ENCODE assay signal across 8 mouse cellular contexts in the genomic region with DNA sequence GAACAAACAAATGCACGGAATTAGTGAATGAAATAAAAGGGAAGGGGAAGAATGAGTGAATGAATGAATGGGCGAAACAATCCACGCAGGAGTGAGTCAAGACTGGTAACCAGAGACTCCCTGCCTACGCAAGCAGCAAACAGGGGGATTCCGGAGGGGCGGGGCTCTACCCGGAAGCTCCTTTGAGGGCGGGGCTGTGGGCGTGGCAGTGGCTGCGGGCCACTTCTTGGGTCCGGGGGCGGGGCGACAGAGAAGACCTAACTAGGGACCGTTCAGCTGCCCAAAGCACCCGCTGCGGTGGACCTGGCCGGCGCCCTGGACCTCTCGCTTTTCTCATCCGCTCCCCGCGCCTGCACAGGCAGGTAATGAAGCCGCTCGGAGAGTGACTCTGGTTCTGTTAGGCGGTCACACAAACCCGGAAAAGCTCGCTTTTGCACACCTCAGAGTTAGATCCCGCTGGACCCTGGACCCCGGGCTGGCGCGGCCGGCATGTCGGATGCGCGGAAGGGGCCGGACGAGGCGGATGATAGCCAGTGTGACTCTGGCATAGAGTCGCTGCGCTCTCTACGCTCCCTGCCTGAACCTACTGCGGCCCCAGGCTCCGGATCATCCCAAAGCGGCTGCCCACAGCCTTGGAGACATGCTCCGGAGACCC. TPM values are rescaled to one million over a fixed set of nuclear protein-coding genes. Genes with fewer than 3 reads are reported as not detected.
A peak's percentile ranks its signal among the peaks of the same experiment; 100 is the strongest.
DNase-seq lines count a peak whose midpoint lies in the region; ATAC-seq and TF ChIP-seq lines count a peak whose summit lies in the region.

Nfkbie (plus strand) TSS at position 252 of the 655 bp plus-strand sequence.

- H3K27me3 ChIP-seq in hindbrain, embryonic 16.5 days (replicated peaks; ENCODE audit: control insufficient read depth, insufficient read depth, low read length): peaks cover 2% of the 10 kb centered on the region
- H3K27me3 ChIP-seq in megakaryocyte, embryonic 14.5 days (replicated peaks): peaks cover 35% of the 10 kb centered on the region

- H3K4me3 ChIP-seq in hindbrain, embryonic 16.5 days (ENCODE audit: low read length): peak within 1 kb of the TSS; percentile 74
- peak within 1 kb of the TSS; percentile 71 for H3K4me3 ChIP-seq in left cerebral cortex, adult 2 months
- peak within 1 kb of the TSS; percentile 96 for H3K4me3 ChIP-seq in megakaryocyte, embryonic 14.5 days (replicated peaks)

- H3K9me3 ChIP-seq in hindbrain, embryonic 16.5 days (ENCODE audit: control insufficient read depth, low read length): no peaks in the 10 kb centered on the region
- H3K9me3 ChIP-seq in megakaryocyte, embryonic 14.5 days: no peaks in the 10 kb centered on the region

- DNase-seq in T-cell, adult 2 months (ENCODE audit: low spot score): peak; percentile 98
- peak; percentile 82 to 92 for DNase-seq in cerebellum, postnatal 4 days (ENCODE audit: low spot score in 2 of 2)
- peak; percentile 95 for DNase-seq in gastrocnemius, adult 18-20 months (ENCODE audit: low spot score)
- peak; percentile 88 to 91 for DNase-seq in left cerebral cortex, adult 2 months (ENCODE audit: extremely low spot score in 1 of 2, low spot score in 2 of 2)
- DNase-seq in right cerebral cortex, adult 2 months (ENCODE audit: low spot score in 2 of 2): peak; percentile 88 to 93
- peak; percentile 96 for DNase-seq in urinary bladder, postnatal 14 days (ENCODE audit: low spot score)

- intact Hi-C loops in left cerebral cortex, adult 2 months (cut with DNase I): no loop called here

- H3K9ac ChIP-seq in hindbrain, embryonic 16.5 days (ENCODE audit: low read depth, low read length): peak within 1 kb of the TSS; percentile 68

- 0 out of 2 replicates have a peak within 1 kb of the TSS, but pooled peaks have one; percentile 1 for H3K27ac ChIP-seq in hindbrain, embryonic 16.5 days (ENCODE audit: low read depth, low read length)
- H3K27ac ChIP-seq in left cerebral cortex, adult 2 months: peak within 1 kb of the TSS; percentile 42; the same call in 1 of the 2 replicates

- H3K4me1 ChIP-seq in hindbrain, embryonic 16.5 days (ENCODE audit: control insufficient read depth, insufficient read depth, low read depth, low read length): peaks cover 15% of the 10 kb centered on the region
- peaks cover 89% of the 10 kb centered on the region for H3K4me1 ChIP-seq in megakaryocyte, embryonic 14.5 days

- no peak for TF ChIP-seq CTCF in left cerebral cortex, adult 2 months (IDR thresholded peaks at IDR 0.05)

- peak within 1 kb of the TSS; percentile 89 for H3K4me2 ChIP-seq in hindbrain, embryonic 16.5 days (ENCODE audit: low read length)

- H3K36me3 ChIP-seq in hindbrain, embryonic 16.5 days (ENCODE audit: control insufficient read depth, insufficient read depth, low read length): no peaks in the 10 kb centered on the region
- peaks cover 26% of the 10 kb centered on the region for H3K36me3 ChIP-seq in megakaryocyte, embryonic 14.5 days (replicated peaks; ENCODE audit: low read length)

- under 1% methylated on average over 45 of the region's 45 CpGs for WGBS in hindbrain, embryonic 16.5 days

- ATAC-seq in hindbrain, embryonic 16.5 days: peak; percentile 71

RNA-seq across cellular contexts. Expression of gene Nfkbie, which starts in this region (rescaled TPM):
- under 1 TPM; 0.30 to 0.47 TPM for total RNA-seq in gastrocnemius, adult 18-20 months (2021)
- polyA plus RNA-seq in hindbrain, embryonic 16.5 days (2015; fragmentation: Nextera tagmentation; extraction: Ambion mirVana): 6.1 and 6.8 TPM in 2 replicates
- 1 to 10 TPM; 2.3 to 2.4 TPM for total RNA-seq in left cerebral cortex, adult 2 months (2021)
- 9.1 and 12.3 TPM in 2 replicates for polyA plus RNA-seq in megakaryocyte, embryonic 14.5 days (2012; ENCODE audit: insufficient read depth, low replicate concordance)

Comparison
In these comparisons a context has a peak if more than half of its experiments do, and no peak if none do; other contexts are left out.
1. Peak in every context shown above with its lines: DNase-seq, ATAC-seq, H3K4me3 ChIP-seq and H3K27ac ChIP-seq.
2. Peak in DNase-seq in gastrocnemius, adult 18-20 months; RNA of the gene not detected or under 1 TPM.